Mouse (Mus musculus): ENCODE results near the gene Bcl9l. TPM values are rescaled to one million over a fixed set of nuclear protein-coding genes. Genes with fewer than 3 reads are reported as not detected.
"Not testable (repeated sequence)": the region's sequence is repeated elsewhere in the genome, so short reads cannot be mapped to it uniquely, and the experiment has no call there.

Gene Bcl9l
- polyA plus RNA-seq (2012; rRNA removed), result 41.2 and 53.7 TPM in 2 replicates
- 20.5 and 22.7 TPM in 2 replicates for polyA plus RNA-seq (2014; fragmentation: Nextera tagmentation; extraction: Ambion mirVana)

DNA sequence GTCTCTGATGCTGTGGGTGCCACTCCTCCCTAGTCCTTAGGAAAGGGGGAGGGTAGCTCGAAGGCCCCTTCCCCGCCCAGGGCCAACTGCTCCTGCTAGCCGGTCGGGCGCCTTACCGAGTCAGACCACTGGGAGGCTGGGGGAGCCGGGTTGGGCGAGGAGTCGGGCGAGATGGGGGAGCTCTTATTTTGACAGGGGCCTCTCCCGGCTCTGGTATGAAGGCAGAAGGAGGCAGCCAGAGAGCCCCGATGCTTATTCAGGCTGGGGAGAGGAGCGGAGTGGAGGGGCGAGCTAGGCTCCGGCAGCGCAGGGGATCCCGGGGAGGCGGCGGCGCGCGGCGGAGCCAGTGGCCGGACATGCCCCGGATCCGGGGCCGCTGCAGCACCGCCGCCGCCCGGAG lies at the start of gene Bcl9l:
Gene Bcl9l (plus strand): TSS at position 274 of the 400 bp plus-strand sequence.
- Histone ChIP-seq H3K27ac (replicated peaks; ENCODE audit: low read depth, low read length) (peak within 1 kb of the TSS; percentile 94), H3K4me1 (ENCODE audit: control insufficient read depth, insufficient read depth, low read length) (peaks cover 46% of the 10 kb centered on the region)
- 0 out of 2 replicates have a peak, but pooled peaks have one; percentile 50 for TF ChIP-seq POLR2A (IDR thresholded peaks at IDR 0.05; ENCODE audit: borderline replicate concordance, extremely low read depth, insufficient read depth, insufficient read length)

DNA sequence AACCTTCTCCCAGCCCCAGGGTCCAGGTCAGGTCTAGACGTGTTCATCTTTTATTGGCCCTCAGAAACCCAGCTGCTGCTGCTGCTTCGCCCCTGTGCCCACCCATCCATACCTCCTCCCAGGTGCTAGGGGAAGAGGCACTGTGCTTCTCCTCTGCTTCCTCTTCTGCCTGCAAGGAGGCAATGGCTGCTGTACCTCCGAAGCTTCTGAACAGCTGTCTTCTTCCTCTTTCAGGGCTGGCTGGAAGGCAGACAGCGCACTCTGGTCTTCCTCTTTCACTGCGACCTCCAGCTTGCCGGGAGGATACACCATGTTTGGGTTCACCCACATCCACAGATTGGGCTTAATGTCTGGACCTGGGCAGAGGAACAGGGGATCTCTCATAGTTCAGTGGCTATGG lies 46.9 kb upstream of the Bcl9l start:
- Histone ChIP-seq H3K4me3 (replicated peaks; ENCODE audit: low read length) (no peak overlapping the region), H3K9ac (ENCODE audit: low read depth, low read length, severe bottlenecking) (no peak overlapping the region), H3K9me3 (ENCODE audit: control insufficient read depth, low read length) (no peaks in the 10 kb centered on the region), H3K27me3 (ENCODE audit: control insufficient read depth, insufficient read depth, low read length) (no peaks in the 10 kb centered on the region), H3K36me3 (ENCODE audit: control insufficient read depth, insufficient read depth, low read length) (no peaks in the 10 kb centered on the region), H3K27ac (replicated peaks; ENCODE audit: low read depth, low read length) (no peak overlapping the region), H3K4me1 (ENCODE audit: control insufficient read depth, insufficient read depth, low read length) (peaks cover 7% of the 10 kb centered on the region), H3K4me2 (replicated peaks; ENCODE audit: low read depth, low read length, severe bottlenecking) (no peak overlapping the region)
- no peak for TF ChIP-seq POLR2A (IDR thresholded peaks at IDR 0.05; ENCODE audit: borderline replicate concordance, extremely low read depth, insufficient read depth, insufficient read length)
- WGBS, result 62% methylated on average over 6 of the region's 6 CpGs
- DNase-seq (ENCODE audit: low spot score), result no peak
- no peak for ATAC-seq (ENCODE audit: low FRiP score, low read depth)

More for the DNA sequence above, at the start of gene Bcl9l:
- DNase-seq (ENCODE audit: low spot score), result peak; percentile 96
- H3K27me3 ChIP-seq (ENCODE audit: control insufficient read depth, insufficient read depth, low read length), result no peaks in the 10 kb centered on the region
- H3K4me3 ChIP-seq (replicated peaks; ENCODE audit: low read length), result peak within 1 kb of the TSS; percentile 97
- peak within 1 kb of the TSS; percentile 93 for H3K9ac ChIP-seq (ENCODE audit: low read depth, low read length, severe bottlenecking)
- WGBS, result 6% methylated on average over 23 of the region's 31 CpGs
- H3K4me2 ChIP-seq (replicated peaks; ENCODE audit: low read depth, low read length, severe bottlenecking), result peak within 1 kb of the TSS; percentile 69
- H3K36me3 ChIP-seq (ENCODE audit: control insufficient read depth, insufficient read depth, low read length), result 0 out of 2 replicates have a peak, but pooled peaks cover 4% of the 10 kb centered on the region
- ATAC-seq (ENCODE audit: low FRiP score, low read depth), result peak; percentile 74
- H3K9me3 ChIP-seq (ENCODE audit: control insufficient read depth, low read length), result no peaks in the 10 kb centered on the region

DNA sequence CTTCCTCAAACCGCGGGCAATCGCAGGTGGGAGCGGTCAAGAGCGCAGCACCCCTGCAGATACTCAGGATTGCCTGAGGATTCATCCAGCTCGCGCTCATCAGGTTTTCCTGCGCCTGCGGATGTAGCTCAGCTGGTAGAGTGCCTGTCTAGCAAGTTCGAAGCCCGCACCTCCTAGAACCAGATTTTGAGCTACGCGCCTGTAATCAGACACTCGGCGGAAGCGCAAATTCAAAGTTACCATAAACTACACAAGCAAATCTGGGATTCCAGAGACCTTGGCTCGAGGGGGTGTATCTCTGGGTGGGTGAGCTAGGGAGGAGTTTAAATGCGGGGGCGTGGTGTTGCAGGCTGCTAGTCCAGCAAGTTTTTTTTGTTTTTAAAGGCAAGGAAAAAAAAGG lies 41.7 kb upstream of the Bcl9l start, which contains the start of gene Foxr1:
Gene Foxr1 (minus strand): TSS at position 176 of the 400 bp plus-strand sequence.
- Histone ChIP-seq H3K4me2 (replicated peaks; ENCODE audit: low read depth, low read length, severe bottlenecking) (no peak within 1 kb of the TSS), H3K27me3 (ENCODE audit: control insufficient read depth, insufficient read depth, low read length) (no peaks in the 10 kb centered on the region), H3K27ac (replicated peaks; ENCODE audit: low read depth, low read length) (no peak within 1 kb of the TSS), H3K4me1 (ENCODE audit: control insufficient read depth, insufficient read depth, low read length) (no peaks in the 10 kb centered on the region), H3K9ac (ENCODE audit: low read depth, low read length, severe bottlenecking) (no peak within 1 kb of the TSS), H3K9me3 (ENCODE audit: control insufficient read depth, low read length) (no peaks in the 10 kb centered on the region), H3K36me3 (ENCODE audit: control insufficient read depth, insufficient read depth, low read length) (no peaks in the 10 kb centered on the region), H3K4me3 (replicated peaks; ENCODE audit: low read length) (no peak within 1 kb of the TSS)
- no peak for DNase-seq (ENCODE audit: low spot score)
- 81% methylated on average over 19 of the region's 19 CpGs for WGBS
- no peak for TF ChIP-seq POLR2A (IDR thresholded peaks at IDR 0.05; ENCODE audit: borderline replicate concordance, extremely low read depth, insufficient read depth, insufficient read length)
- ATAC-seq (ENCODE audit: low FRiP score, low read depth), result no peak

DNA sequence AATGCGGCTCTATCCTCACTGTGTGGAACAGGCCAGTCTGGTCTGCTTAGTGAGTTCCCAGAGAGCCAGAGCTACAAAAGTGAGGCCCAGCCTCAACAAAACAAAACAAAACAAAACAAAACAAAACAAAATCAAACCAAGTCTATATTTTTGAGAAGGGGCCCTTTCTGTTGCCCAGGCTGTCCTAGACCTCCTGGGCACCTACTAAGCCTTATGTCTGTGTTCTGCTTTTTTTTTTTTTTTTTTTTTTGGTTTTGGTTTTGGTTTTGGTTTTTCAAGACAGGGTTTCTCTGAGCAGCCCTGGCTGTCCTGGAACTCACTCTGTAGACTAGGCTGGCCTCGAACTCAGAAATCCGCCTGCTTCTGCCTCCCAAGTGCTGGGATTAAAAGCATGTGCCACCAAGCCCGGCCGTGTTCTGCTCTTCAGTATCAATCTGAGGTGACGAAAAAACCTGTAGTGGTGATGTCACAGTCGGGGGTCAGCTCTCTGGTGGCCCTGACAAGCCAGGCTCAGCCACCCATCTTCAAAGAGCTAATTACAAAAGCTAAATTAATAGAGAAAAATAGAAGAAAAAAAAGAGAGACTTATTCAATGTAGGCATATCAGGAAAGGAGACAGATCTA lies 38.1 kb upstream of the Bcl9l start:
- H3K4me2 ChIP-seq (replicated peaks; ENCODE audit: low read depth, low read length, severe bottlenecking); ATAC-seq (ENCODE audit: low FRiP score, low read depth); DNase-seq (ENCODE audit: low spot score); H3K36me3 ChIP-seq (ENCODE audit: control insufficient read depth, insufficient read depth, low read length); H3K4me1 ChIP-seq (ENCODE audit: control insufficient read depth, insufficient read depth, low read length); H3K9me3 ChIP-seq (ENCODE audit: control insufficient read depth, low read length); H3K4me3 ChIP-seq (replicated peaks; ENCODE audit: low read length); H3K9ac ChIP-seq (ENCODE audit: low read depth, low read length, severe bottlenecking); H3K27ac ChIP-seq (replicated peaks; ENCODE audit: low read depth, low read length); H3K27me3 ChIP-seq (ENCODE audit: control insufficient read depth, insufficient read depth, low read length): not testable (repeated sequence)
- whole genome bisulfite sequencing, result 81% methylated on average over 7 of the region's 7 CpGs

DNA sequence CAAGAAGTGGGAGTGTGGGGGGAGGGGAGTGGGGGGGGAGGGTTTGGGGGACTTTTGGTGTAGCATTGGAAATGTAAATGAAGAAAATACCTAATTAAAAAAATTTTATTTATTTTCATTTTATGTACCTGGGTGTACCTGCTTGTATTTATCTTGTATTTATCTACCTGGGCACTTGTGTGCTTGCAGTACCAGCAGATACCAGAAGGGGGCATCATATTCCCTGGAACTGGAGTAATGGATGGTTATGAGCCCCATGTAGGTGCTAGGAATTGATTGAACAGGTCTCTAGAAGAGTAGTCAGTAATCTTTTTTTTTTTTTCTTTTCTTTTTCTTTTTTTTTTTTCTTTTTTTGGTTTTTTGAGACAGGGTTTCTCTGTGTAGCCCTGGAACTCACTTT lies 32.2 kb upstream of the Bcl9l start:
- H3K4me2 ChIP-seq (replicated peaks; ENCODE audit: low read depth, low read length, severe bottlenecking), result no peak overlapping the region
- no peaks in the 10 kb centered on the region for H3K36me3 ChIP-seq (ENCODE audit: control insufficient read depth, insufficient read depth, low read length)
- no peak overlapping the region for H3K27ac ChIP-seq (replicated peaks; ENCODE audit: low read depth, low read length)
- no peaks in the 10 kb centered on the region for H3K9me3 ChIP-seq (ENCODE audit: control insufficient read depth, low read length)
- TF ChIP-seq POLR2A (IDR thresholded peaks at IDR 0.05; ENCODE audit: borderline replicate concordance, extremely low read depth, insufficient read depth, insufficient read length), result no peak
- no peak overlapping the region for H3K4me3 ChIP-seq (replicated peaks; ENCODE audit: low read length)
- H3K9ac ChIP-seq (ENCODE audit: low read depth, low read length, severe bottlenecking), result no peak overlapping the region
- DNase-seq (ENCODE audit: low spot score) (no peak), ATAC-seq (ENCODE audit: low FRiP score, low read depth) (no peak)
- H3K4me1 ChIP-seq (ENCODE audit: control insufficient read depth, insufficient read depth, low read length), result no peaks in the 10 kb centered on the region
- no peaks in the 10 kb centered on the region for H3K27me3 ChIP-seq (ENCODE audit: control insufficient read depth, insufficient read depth, low read length)
